Mouse (Mus musculus) embryonic facial prominence, embryonic 14.5 days (tissue): ENCODE data around the gene Dcdc2b. TPM values are rescaled to one million over a fixed set of nuclear protein-coding genes. Genes with fewer than 3 reads are reported as not detected.

ENCODE experiments used
- ATAC-seq: fragments of 200-750 bp; cut with Nextera tagmentation; 2 replicates; pipeline ENCODE4 v1.8.0; 2017; ENCODE audit warnings: low read depth, moderate number of reproducible peaks, moderate TSS enrichment
- DNase-seq: peaks from one replicate; pipeline ENCODE4 v3.0.0-alpha.2; 2015; ENCODE audit warnings: low spot score
- H3K27ac ChIP-seq: fragments of 300-500 bp; sonication (generic); replicated peaks from 2 replicates; pipeline ENCODE4 v1.5.1; 2014; ENCODE audit warnings: low read depth, mild to moderate bottlenecking, low read length, moderate library complexity
- H3K27me3 ChIP-seq: fragments of 300-500 bp; sonication (generic); replicated peaks from 2 replicates; pipeline ENCODE4 v1.6.1; 2014; ENCODE audit warnings: low read length; ENCODE audit not compliant: control insufficient read depth, insufficient read depth
- H3K36me3 ChIP-seq: fragments of 300-500 bp; sonication (generic); 2 replicates; pipeline ENCODE4 v1.6.1; 2014; ENCODE audit warnings: low read length, mixed read lengths; ENCODE audit not compliant: control insufficient read depth, insufficient read depth
- H3K4me1 ChIP-seq: fragments of 300-500 bp; sonication (generic); 2 replicates; pipeline ENCODE4 v1.6.1; 2014; ENCODE audit warnings: antibody characterized with exemption, low read length; ENCODE audit not compliant: control insufficient read depth, insufficient read depth
- H3K4me2 ChIP-seq: fragments of 300-500 bp; sonication (generic); 2 replicates; pipeline ENCODE4 v1.6.1; 2014; ENCODE audit warnings: low read depth, mild to moderate bottlenecking, low read length, moderate library complexity, mixed read lengths
- H3K4me3 ChIP-seq: fragments of 300-500 bp; sonication (generic); 2 replicates; pipeline ENCODE4 v1.5.1; 2014; ENCODE audit warnings: low read depth, mild to moderate bottlenecking, low read length
- H3K9ac ChIP-seq: fragments of 300-500 bp; sonication (generic); 2 replicates; pipeline ENCODE4 v1.6.1; 2014; ENCODE audit warnings: low read depth, mild to moderate bottlenecking, low read length, moderate library complexity, mixed read lengths
- H3K9me3 ChIP-seq: fragments of 300-500 bp; sonication (generic); 2 replicates; pipeline ENCODE4 v1.6.1; 2016; ENCODE audit warnings: low read length; ENCODE audit not compliant: control insufficient read depth
- WGBS: fragments of 180-500 bp; shearing (Covaris S2); extraction: QIAGEN DNeasy Blood & Tissue Kit; methylation state at CpG from one replicate; pipeline ENCODE4 v1.1.7; 2014; 5-methylcytosine and 5-hydroxymethylcytosine counted together
- polyA plus RNA-seq: library from polyadenylated mRNA; unstranded; fragments of >200 nt; fragmentation: Nextera tagmentation; extraction: Ambion mirVana; gene quantifications from 2 replicates; pipeline ENCODE4 v1.2.1, GENCODE M21; 2014

Dcdc2b gene
- polyA plus RNA-seq, 1 experiment from 2014 or later = 2.4 TPM

DNA sequence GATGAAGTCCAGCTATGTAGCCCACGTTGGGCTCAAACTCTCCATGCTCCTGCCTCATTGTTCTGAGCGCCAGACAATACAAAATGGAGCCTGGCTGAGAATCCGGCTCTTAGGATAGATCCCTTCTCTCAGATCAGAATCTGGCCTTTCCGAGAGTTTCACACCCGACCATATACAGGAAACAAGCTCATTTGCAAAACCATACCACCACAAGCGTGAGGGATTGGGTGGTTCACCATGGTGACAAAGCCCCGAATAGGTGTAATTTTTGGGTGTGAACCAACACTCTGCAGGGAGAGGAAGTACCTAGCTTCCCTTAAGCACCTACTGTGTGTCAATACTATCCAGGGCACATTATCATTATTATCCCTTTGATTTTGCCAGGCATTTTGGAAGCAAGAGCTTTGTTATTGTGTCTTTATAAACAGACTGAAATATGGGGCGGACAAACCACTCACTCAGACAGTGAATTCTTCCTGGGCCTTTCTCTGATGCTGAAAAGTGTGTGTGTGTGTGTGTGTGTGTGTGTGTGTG, 42.4 kb downstream of the Dcdc2b start:
- WGBS = 75% methylated on average over 8 of the region's 8 CpGs

DNA sequence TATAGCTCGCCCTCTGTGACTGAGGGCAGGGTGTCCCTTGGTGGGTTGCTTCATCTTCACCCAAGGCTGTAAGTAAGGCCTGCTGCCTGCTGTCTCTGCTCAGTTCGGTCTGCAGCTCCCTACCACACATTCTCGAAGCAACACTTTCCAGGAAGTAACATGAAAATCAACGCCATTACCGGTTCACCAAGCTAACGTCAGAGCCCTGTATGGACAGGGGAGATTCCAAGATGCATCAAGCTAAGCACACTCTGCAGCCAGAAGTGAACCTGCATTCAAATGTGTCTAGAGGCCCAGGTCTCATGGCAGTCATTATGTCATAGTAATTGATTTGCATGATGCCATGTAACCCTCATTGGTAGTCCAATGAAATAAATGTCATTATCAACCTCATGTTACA, 44.0 kb downstream of the Dcdc2b start:
- H3K9me3 ChIP-seq = no peaks in the 10 kb centered on the region
- H3K4me3 ChIP-seq = no peak overlapping the region
- no peak overlapping the region for H3K27ac ChIP-seq
- no peaks in the 10 kb centered on the region for H3K4me1 ChIP-seq
- no peak for DNase-seq
- no peak for ATAC-seq
- no peak overlapping the region for H3K9ac ChIP-seq
- WGBS = 83% methylated on average over 6 of the region's 6 CpGs
- H3K36me3 ChIP-seq = no peaks in the 10 kb centered on the region
- H3K27me3 ChIP-seq = no peaks in the 10 kb centered on the region
- no peak overlapping the region for H3K4me2 ChIP-seq

More for the DNA sequence above, 42.4 kb downstream of the Dcdc2b start:
- no peak overlapping the region for H3K9ac ChIP-seq
- no peaks in the 10 kb centered on the region for H3K9me3 ChIP-seq
- ATAC-seq (no peak), DNase-seq (no peak)
- H3K4me2 ChIP-seq = no peak overlapping the region
- H3K4me1 ChIP-seq = no peaks in the 10 kb centered on the region
- no peak overlapping the region for H3K4me3 ChIP-seq
- no peaks in the 10 kb centered on the region for H3K36me3 ChIP-seq
- no peaks in the 10 kb centered on the region for H3K27me3 ChIP-seq
- no peak overlapping the region for H3K27ac ChIP-seq

DNA sequence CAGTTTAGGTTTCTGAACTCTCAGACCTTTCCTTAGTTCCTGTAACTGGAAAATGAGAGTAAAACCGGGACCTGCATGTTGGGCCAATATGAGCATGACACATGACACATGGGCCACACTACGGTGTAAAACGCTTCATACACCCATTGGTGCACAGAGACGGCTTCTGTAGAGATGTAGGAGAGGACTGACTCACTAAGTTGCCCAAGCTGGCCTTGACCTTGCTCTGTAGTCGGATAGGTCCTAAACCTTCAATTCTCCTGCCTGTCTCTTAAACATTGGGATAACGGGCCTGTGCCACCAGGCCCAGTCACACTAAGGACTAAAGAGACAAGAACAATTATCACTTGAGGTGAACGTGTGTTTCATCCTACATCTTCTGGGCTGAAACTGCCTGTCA, 45.7 kb downstream of the Dcdc2b start:
- Histone ChIP-seq H3K27ac (no peak overlapping the region), H3K4me3 (no peak overlapping the region), H3K9me3 (no peaks in the 10 kb centered on the region), H3K9ac (no peak overlapping the region), H3K36me3 (no peaks in the 10 kb centered on the region), H3K27me3 (no peaks in the 10 kb centered on the region), H3K4me1 (no peaks in the 10 kb centered on the region), H3K4me2 (no peak overlapping the region)
- no peak for ATAC-seq
- DNase-seq = no peak
- 86% methylated on average over 7 of the region's 7 CpGs for WGBS

DNA sequence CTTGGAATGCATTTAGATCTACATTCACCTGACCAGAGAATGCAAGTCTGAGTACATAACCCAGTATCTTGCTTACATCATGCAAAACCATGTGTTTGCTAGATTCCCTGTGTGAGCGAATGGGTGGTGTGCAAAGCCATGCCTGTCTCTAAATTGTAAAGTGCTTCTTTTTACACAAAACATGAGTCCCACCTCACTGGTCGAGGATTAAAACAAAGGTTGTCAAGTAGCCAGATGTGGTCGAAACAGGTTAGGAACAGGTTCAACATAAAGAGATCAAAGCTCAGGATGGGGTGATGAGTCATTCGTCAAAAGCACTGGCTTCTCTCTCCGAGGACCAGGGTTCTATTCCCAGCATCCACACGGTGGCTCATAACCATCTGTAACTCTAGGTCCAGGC, 48.9 kb downstream of the Dcdc2b start:
- no peak overlapping the region for H3K4me2 ChIP-seq
- 78% methylated on average over 6 of the region's 6 CpGs for WGBS
- H3K4me1 ChIP-seq = no peaks in the 10 kb centered on the region
- H3K36me3 ChIP-seq = no peaks in the 10 kb centered on the region
- H3K9ac ChIP-seq = no peak overlapping the region
- H3K27me3 ChIP-seq = no peaks in the 10 kb centered on the region
- H3K27ac ChIP-seq = no peak overlapping the region
- H3K9me3 ChIP-seq = no peaks in the 10 kb centered on the region
- ATAC-seq (no peak), DNase-seq (no peak)
- H3K4me3 ChIP-seq = no peak overlapping the region

DNA sequence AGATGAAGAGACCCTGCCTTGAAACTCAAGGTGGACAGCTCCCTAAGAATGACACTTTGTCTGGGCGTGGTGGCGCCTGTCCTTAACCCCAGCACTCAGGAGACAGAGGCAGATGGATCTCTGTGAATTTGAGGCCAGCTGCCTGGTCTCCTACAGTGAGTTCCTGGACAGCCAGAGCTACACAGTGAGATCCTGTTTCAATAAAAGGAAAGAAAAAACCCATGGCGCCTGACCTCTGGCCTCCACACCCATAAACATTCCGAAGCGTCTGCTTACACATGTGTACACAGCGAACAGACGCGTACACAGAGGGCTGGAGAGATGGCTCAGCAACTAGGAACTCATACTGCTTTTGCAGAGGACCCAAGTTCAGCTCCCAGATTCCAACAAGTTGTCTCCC, 50.3 kb downstream of the Dcdc2b start:
- Histone ChIP-seq H3K27me3 (no peaks in the 10 kb centered on the region), H3K4me1 (no peaks in the 10 kb centered on the region), H3K36me3 (no peaks in the 10 kb centered on the region), H3K9ac (no peak overlapping the region), H3K9me3 (no peaks in the 10 kb centered on the region), H3K4me2 (no peak overlapping the region), H3K27ac (no peak overlapping the region), H3K4me3 (no peak overlapping the region)
- WGBS = 36% methylated on average over 8 of the region's 8 CpGs
- DNase-seq = peak; percentile 49
- no peak for ATAC-seq

DNA sequence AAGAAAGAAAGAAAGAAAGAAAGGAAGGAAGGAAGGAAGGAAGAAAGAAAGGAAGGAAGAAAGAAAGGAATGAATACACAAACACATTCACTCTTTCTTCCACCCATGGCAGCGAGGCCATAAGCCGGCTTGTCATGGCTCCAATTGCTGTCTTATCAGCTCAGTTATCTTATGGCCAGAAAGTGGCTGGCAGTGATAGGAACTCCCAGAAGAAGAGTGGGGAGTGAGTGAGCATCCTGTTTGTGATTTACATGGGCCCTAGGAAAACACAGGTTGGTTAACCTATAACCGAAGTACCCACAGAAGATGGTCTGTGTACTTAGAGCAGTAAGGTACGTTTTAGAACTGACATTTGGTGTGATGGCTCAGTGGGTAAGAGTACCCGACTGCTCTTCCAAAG, 52.9 kb downstream of the Dcdc2b start:
- Histone ChIP-seq H3K4me3 (no peak overlapping the region), H3K9ac (no peak overlapping the region), H3K36me3 (no peaks in the 10 kb centered on the region), H3K27ac (no peak overlapping the region), H3K4me1 (peaks cover 5% of the 10 kb centered on the region), H3K9me3 (no peaks in the 10 kb centered on the region), H3K4me2 (no peak overlapping the region), H3K27me3 (no peaks in the 10 kb centered on the region)
- DNase-seq (no peak), ATAC-seq (no peak)
- 87% methylated on average over 5 of the region's 5 CpGs for WGBS

Other genes starting within 250 kb of the Dcdc2b start
- gene Zbtb8a, start 236.1 kb downstream of the Dcdc2b start, polyA plus RNA-seq = 4.6 and 4.9 TPM in 2 replicates
- 1.3 TPM in 2 replicates for gene Zbtb8b, start 173.4 kb downstream of the Dcdc2b start, polyA plus RNA-seq
- gene Bsdc1, start 152.7 kb downstream of the Dcdc2b start, polyA plus RNA-seq = 27.7 and 29.0 TPM in 2 replicates
- gene Tssk3, start 123.2 kb downstream of the Dcdc2b start, polyA plus RNA-seq = not detected in 2 replicates
- not detected in 2 replicates for gene Fam229a, start 123.1 kb downstream of the Dcdc2b start, polyA plus RNA-seq
- 488 and 603 TPM in 2 replicates for gene Marcksl1, start 100.7 kb downstream of the Dcdc2b start, polyA plus RNA-seq
- 179 and 200 TPM in 2 replicates for gene Hdac1, start 71.5 kb downstream of the Dcdc2b start, polyA plus RNA-seq
- gene Lck, start 40.6 kb downstream of the Dcdc2b start, polyA plus RNA-seq = 4.7 and 6.4 TPM in 2 replicates
- gene Fam167b, start 35.7 kb downstream of the Dcdc2b start, polyA plus RNA-seq = 6.4 and 6.9 TPM in 2 replicates
- 288 and 308 TPM in 2 replicates for gene Eif3i, start 13.6 kb downstream of the Dcdc2b start, polyA plus RNA-seq
- gene Tmem234, start 13.6 kb downstream of the Dcdc2b start, polyA plus RNA-seq = 166 and 174 TPM in 2 replicates
- gene Iqcc, start 4.8 kb upstream of the Dcdc2b start, polyA plus RNA-seq = 26.6 and 29.3 TPM in 2 replicates
- gene Ccdc28b, start 9.7 kb upstream of the Dcdc2b start, polyA plus RNA-seq = 49.7 and 50.5 TPM in 2 replicates
- gene Txlna, start 26.8 kb upstream of the Dcdc2b start, polyA plus RNA-seq = 96.7 and 111 TPM in 2 replicates
- 14.1 and 14.8 TPM in 2 replicates for gene Kpna6, start 58.5 kb upstream of the Dcdc2b start, polyA plus RNA-seq
- 22.1 and 25.0 TPM in 2 replicates for gene Tmem39b, start 82.6 kb upstream of the Dcdc2b start, polyA plus RNA-seq
- gene Khdrbs1, start 128.0 kb upstream of the Dcdc2b start, polyA plus RNA-seq = 94.2 and 104 TPM in 2 replicates
- 306 and 319 TPM in 2 replicates for gene Ptp4a2, start 197.0 kb upstream of the Dcdc2b start, polyA plus RNA-seq